Mouse (Mus musculus): ENCODE data around the gene Hbq1b. TPM values are rescaled to one million over a fixed set of nuclear protein-coding genes. Genes with fewer than 3 reads are reported as not detected.
A peak's percentile ranks its signal among the peaks of the same experiment; 100 is the strongest.

The Hbq1b gene
- polyA plus RNA-seq, 1 experiment: not detected

DNA sequence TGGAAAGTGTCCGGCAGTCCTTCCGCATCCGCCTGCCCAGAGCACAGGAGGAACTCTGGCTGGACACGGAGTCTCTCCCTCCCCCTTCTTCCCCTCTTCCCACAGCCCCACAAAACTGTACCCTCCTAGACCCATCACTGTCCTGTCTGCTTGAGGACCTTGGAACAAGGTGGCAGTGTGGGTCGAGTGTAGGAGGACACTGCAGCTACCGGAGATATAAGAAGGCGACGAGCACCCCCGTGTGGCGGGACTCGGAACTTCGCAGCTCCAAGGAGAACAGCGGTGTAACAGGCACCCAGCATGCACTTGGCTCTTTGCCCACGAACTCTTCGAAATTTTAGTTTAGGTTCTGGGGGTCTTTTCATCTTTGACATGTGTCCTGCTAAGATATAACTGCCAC, 37.8 kb downstream of the Hbq1b start:
- H3K27me3 ChIP-seq (ENCODE audit: control insufficient read depth, insufficient read depth, low read length): no peaks in the 10 kb centered on the region
- peak overlapping the region; percentile 54 for H3K4me3 ChIP-seq (ENCODE audit: low read depth, low read length)
- H3K36me3 ChIP-seq (ENCODE audit: control insufficient read depth, insufficient read depth, low read length): no peaks in the 10 kb centered on the region
- no peak overlapping the region for H3K27ac ChIP-seq (ENCODE audit: insufficient read depth, low read depth, low read length)
- no peak for TF ChIP-seq POLR2A (IDR thresholded peaks at IDR 0.05; ENCODE audit: low read depth, low read length)
- TF ChIP-seq CTCF (IDR thresholded peaks at IDR 0.05; ENCODE audit: extremely low read depth, insufficient read length, insufficient replicate concordance, low read depth, low read length): peak; percentile 90
- WGBS: 11% methylated on average over 15 of the region's 15 CpGs
- no peaks in the 10 kb centered on the region for H3K4me1 ChIP-seq (ENCODE audit: control insufficient read depth, insufficient read depth, insufficient read length, low read length)

- WGBS: 45% methylated on average over 6 of the region's 6 CpGs
- no peak for TF ChIP-seq CTCF (IDR thresholded peaks at IDR 0.05; ENCODE audit: extremely low read depth, insufficient read length, insufficient replicate concordance, low read depth, low read length)
- no peak overlapping the region for H3K4me3 ChIP-seq (ENCODE audit: low read depth, low read length)
- no peaks in the 10 kb centered on the region for H3K4me1 ChIP-seq (ENCODE audit: control insufficient read depth, insufficient read depth, insufficient read length, low read length)
- H3K36me3 ChIP-seq (ENCODE audit: control insufficient read depth, insufficient read depth, low read length): no peaks in the 10 kb centered on the region
- no peaks in the 10 kb centered on the region for H3K27me3 ChIP-seq (ENCODE audit: control insufficient read depth, insufficient read depth, low read length)
- no peak overlapping the region for H3K27ac ChIP-seq (ENCODE audit: insufficient read depth, low read depth, low read length)
Measured at GRCm38 (mm10) chr11:32331075-32331474, 44.3 kb downstream of the Hbq1b start.

- 23% methylated on average over 5 of the region's 5 CpGs for WGBS
- H3K27ac ChIP-seq (ENCODE audit: insufficient read depth, low read depth, low read length): no peak overlapping the region
- no peaks in the 10 kb centered on the region for H3K27me3 ChIP-seq (ENCODE audit: control insufficient read depth, insufficient read depth, low read length)
- no peaks in the 10 kb centered on the region for H3K36me3 ChIP-seq (ENCODE audit: control insufficient read depth, insufficient read depth, low read length)
- H3K4me1 ChIP-seq (ENCODE audit: control insufficient read depth, insufficient read depth, insufficient read length, low read length): no peaks in the 10 kb centered on the region
- TF ChIP-seq CTCF (IDR thresholded peaks at IDR 0.05; ENCODE audit: extremely low read depth, insufficient read length, insufficient replicate concordance, low read depth, low read length) (no peak), POLR2A (IDR thresholded peaks at IDR 0.05; ENCODE audit: low read depth, low read length) (no peak)
- no peak overlapping the region for H3K4me3 ChIP-seq (ENCODE audit: low read depth, low read length)
Measured at GRCm38 (mm10) chr11:32331861-32332260, 45.1 kb downstream of the Hbq1b start.

GRCm38 (mm10) chr11:32333235-32333634, 46.5 kb downstream of the Hbq1b start:
- Histone ChIP-seq H3K27me3 (ENCODE audit: control insufficient read depth, insufficient read depth, low read length) (no peaks in the 10 kb centered on the region), H3K27ac (ENCODE audit: insufficient read depth, low read depth, low read length) (no peak overlapping the region), H3K4me3 (ENCODE audit: low read depth, low read length) (no peak overlapping the region), H3K4me1 (ENCODE audit: control insufficient read depth, insufficient read depth, insufficient read length, low read length) (peaks cover 3% of the 10 kb centered on the region; the same call in 1 of the 2 replicates), H3K36me3 (ENCODE audit: control insufficient read depth, insufficient read depth, low read length) (no peaks in the 10 kb centered on the region)
- 71% methylated on average over 2 of the region's 2 CpGs for WGBS
- no peak for TF ChIP-seq POLR2A (IDR thresholded peaks at IDR 0.05; ENCODE audit: low read depth, low read length)
- no peak for TF ChIP-seq CTCF (IDR thresholded peaks at IDR 0.05; ENCODE audit: extremely low read depth, insufficient read length, insufficient replicate concordance, low read depth, low read length)

- H3K4me3 ChIP-seq (ENCODE audit: low read depth, low read length): no peak overlapping the region
- 94% methylated on average over 6 of the region's 6 CpGs for WGBS
- TF ChIP-seq POLR2A (IDR thresholded peaks at IDR 0.05; ENCODE audit: low read depth, low read length): no peak
- no peak for TF ChIP-seq CTCF (IDR thresholded peaks at IDR 0.05; ENCODE audit: extremely low read depth, insufficient read length, insufficient replicate concordance, low read depth, low read length)
Measured at GRCm38 (mm10) chr11:32336435-32336907, 49.7 kb downstream of the Hbq1b start.

More at GRCm38 (mm10) chr11:32336435-32336907, 49.7 kb downstream of the Hbq1b start:
- H3K27me3 ChIP-seq (ENCODE audit: control insufficient read depth, insufficient read depth, low read length): no peaks in the 10 kb centered on the region
- no peak overlapping the region for H3K27ac ChIP-seq (ENCODE audit: insufficient read depth, low read depth, low read length)
- no peaks in the 10 kb centered on the region for H3K36me3 ChIP-seq (ENCODE audit: control insufficient read depth, insufficient read depth, low read length)
- peaks cover 16% of the 10 kb centered on the region; the same call in 1 of the 2 replicates for H3K4me1 ChIP-seq (ENCODE audit: control insufficient read depth, insufficient read depth, insufficient read length, low read length)

Other genes with a start within 250 kb of the Hbq1b start
- gene Il9r, start 86.7 kb upstream of the Hbq1b start, polyA plus RNA-seq (2012; rRNA removed): 0.85 and 1.4 TPM in 2 replicates
- gene Snrnp25, start 81.5 kb upstream of the Hbq1b start, polyA plus RNA-seq (2012; rRNA removed): 11.5 and 22.5 TPM in 2 replicates
- gene Rhbdf1, start 64.7 kb upstream of the Hbq1b start, polyA plus RNA-seq (2012; rRNA removed): 56.7 and 64.4 TPM in 2 replicates
- 4.9 and 7.5 TPM in 2 replicates for gene Mpg, start 60.5 kb upstream of the Hbq1b start, polyA plus RNA-seq (2012; rRNA removed)
- gene Nprl3, start 19.3 kb upstream of the Hbq1b start, polyA plus RNA-seq (2012; rRNA removed): 25.1 and 35.7 TPM in 2 replicates
- not detected in 2 replicates for gene Hba-x, start 10.6 kb upstream of the Hbq1b start, polyA plus RNA-seq (2012; rRNA removed)
- 54.1 and 70.6 TPM in 2 replicates for gene Hba-a1, start 3.5 kb upstream of the Hbq1b start, polyA plus RNA-seq (2012; rRNA removed)
- gene Hba-a2, start 9.5 kb downstream of the Hbq1b start, polyA plus RNA-seq (2012; rRNA removed): 106 and 108 TPM in 2 replicates
- not detected in 2 replicates for gene Hbq1a, start 13.1 kb downstream of the Hbq1b start, polyA plus RNA-seq (2012; rRNA removed)
- 1.7 and 2.4 TPM in 2 replicates for gene Sh3pxd2b, start 60.9 kb downstream of the Hbq1b start, polyA plus RNA-seq (2012; rRNA removed)
- 1.6 TPM in 2 replicates for gene Ubtd2, start 168.4 kb downstream of the Hbq1b start, polyA plus RNA-seq (2012; rRNA removed)
- gene Efcab9, start 245.1 kb downstream of the Hbq1b start, polyA plus RNA-seq (2012; rRNA removed): not detected in 2 replicates
- gene Stk10, start 246.3 kb downstream of the Hbq1b start, polyA plus RNA-seq (2012; rRNA removed): 12.7 and 49.4 TPM in 2 replicates